Mouse (Mus musculus): ENCODE measurements around the gene 9230112D13Rik.

GRCm38 (mm10) chr14:34561647-34562046 is 39.0 kb upstream of the 9230112D13Rik start:
- TF ChIP-seq EP300 (IDR thresholded peaks at IDR 0.05; ENCODE audit: insufficient read depth, low read depth, low read length), result no peak
- TF ChIP-seq CTCF (IDR thresholded peaks at IDR 0.05; ENCODE audit: low read depth, low read length), result no peak
- TF ChIP-seq POLR2A (IDR thresholded peaks at IDR 0.05; ENCODE audit: insufficient read depth, low read length), result no peak

Measured in ES-Bruce4 (cell line).